Mouse (Mus musculus) lung, adult 2 months (tissue): Measurements from ENCODE around the gene Bst1.

ENCODE experiments used
- CTCF ChIP-seq: fragments of 200-500 bp; IDR thresholded peaks from 2 replicates; pipeline ENCODE4 v1.5.1; 2011; ENCODE audit warnings: mild to moderate bottlenecking, low read length, control low read depth; ENCODE audit not compliant: insufficient read depth
- POLR2A ChIP-seq: fragments of 200-500 bp; IDR thresholded peaks from 2 replicates; pipeline ENCODE4 v1.6.1; 2011; ENCODE audit warnings: low read depth, mild to moderate bottlenecking, control low read depth, low read length, borderline replicate concordance; ENCODE audit errors: extremely low read depth

GRCm38 (mm10) chr5:43778583-43778982, 40.1 kb upstream of the Bst1 start:
- no peak for TF ChIP-seq CTCF
- TF ChIP-seq POLR2A = no peak
